Comparison of ENCODE assay signal across 9 mouse cellular contexts in genomic region chr3:88620992-88621536, GRCm38 (mm10). TPM values are rescaled to one million over a fixed set of nuclear protein-coding genes. Genes with fewer than 3 reads are reported as not detected.
A peak's percentile ranks its signal among the peaks of the same experiment; 100 is the strongest.
DNase-seq lines count a peak whose midpoint lies in the region; ATAC-seq lines count a peak whose summit lies in the region.
"Had no signal": no experiment of that assay in that cellular context is flagged by ENCODE, and none has a peak within 500 bp of the region (broad histone marks: within the 10 kb centered on the region; RNA-seq: fewer than 3 reads in every experiment).

No protein-coding gene starts in this region.

- H3K9me3 ChIP-seq in liver, embryonic 15.5 days (replicated peaks), result no peaks in the 10 kb centered on the region
- H3K9me3 ChIP-seq in neural tube, embryonic 12.5 days, result no peaks in the 10 kb centered on the region

- DNase-seq in 3T3-L1 (ENCODE audit: low read depth, low spot score), result peak; percentile 68
- DNase-seq in NIH3T3 (ENCODE audit: low read depth), result peak; percentile 70
- peak; percentile 49 to 63 for DNase-seq in cerebellum, postnatal 4 days (ENCODE audit: low spot score in 2 of 2)
- DNase-seq in gastrocnemius, postnatal 25 days, result peak; percentile 81
- peak; percentile 88 for DNase-seq in thymus, postnatal 14 days

- peak; percentile 57 for ATAC-seq in inflammation-experienced regulatory T-cells, adult 6 months
- peak; percentile 64 for ATAC-seq in liver, embryonic 15.5 days (ENCODE audit: insufficient read depth)
- ATAC-seq in neural tube, embryonic 12.5 days (ENCODE audit: low FRiP score, low read depth), result peak; percentile 62

- H3K9ac ChIP-seq in liver, embryonic 15.5 days, result peak overlapping the region; percentile 70
- H3K9ac ChIP-seq in neural tube, embryonic 12.5 days, result peak overlapping the region; percentile 90

- H3K36me3 ChIP-seq in liver, embryonic 15.5 days (replicated peaks), result 0 out of 2 replicates have a peak, but pooled peaks cover 3% of the 10 kb centered on the region
- H3K36me3 ChIP-seq in neural tube, embryonic 12.5 days, result peaks cover 9% of the 10 kb centered on the region

- H3K4me1 ChIP-seq in liver, embryonic 15.5 days (replicated peaks), result peaks cover 95% of the 10 kb centered on the region
- peaks cover 35% of the 10 kb centered on the region for H3K4me1 ChIP-seq in neural tube, embryonic 12.5 days

- H3K27ac ChIP-seq in liver, embryonic 15.5 days (replicated peaks), result peak overlapping the region; percentile 80
- H3K27ac ChIP-seq in neural tube, embryonic 12.5 days, result peak overlapping the region; percentile 90

- H3K4me3 ChIP-seq in liver, embryonic 15.5 days (replicated peaks), result peak overlapping the region; percentile 73
- H3K4me3 ChIP-seq in neural tube, embryonic 12.5 days, result peak overlapping the region; percentile 63

- H3K27me3 ChIP-seq in liver, embryonic 15.5 days, result 0 out of 2 replicates have a peak, but pooled peaks cover 8% of the 10 kb centered on the region
- no peaks in the 10 kb centered on the region for H3K27me3 ChIP-seq in neural tube, embryonic 12.5 days (replicated peaks)

- 0% methylated on average over 49 of the region's 64 CpGs for WGBS in liver, embryonic 15.5 days (ENCODE audit: insufficient replicate concordance)
- WGBS in neural tube, embryonic 12.5 days, result under 1% methylated on average over 63 of the region's 64 CpGs

- H3K4me2 ChIP-seq in liver, embryonic 15.5 days, result peak overlapping the region; percentile 99
- H3K4me2 ChIP-seq in neural tube, embryonic 12.5 days (replicated peaks), result peak overlapping the region; percentile 84

RNA-seq across cellular contexts. Expression of gene Arhgef2, which starts 15.3 kb away (rescaled TPM):
- 10 to 100 TPM; 28.1 to 33.0 TPM for total RNA-seq in gastrocnemius, postnatal 25 days (2021)
- 10 to 100 TPM; 37.5 to 56.4 (median 46.5) TPM for polyA plus RNA-seq in inflammation-experienced regulatory T-cells, adult 6 months (2017; shearing (Covaris generic))
- 14.4 and 15.0 TPM in 2 replicates for polyA plus RNA-seq in liver, embryonic 15.5 days (2015; fragmentation: Nextera tagmentation; extraction: Ambion mirVana)
- polyA plus RNA-seq in neural tube, embryonic 12.5 days (2016; fragmentation: Nextera tagmentation; extraction: Ambion mirVana), result 186 TPM in 2 replicates

RNA-seq across cellular contexts. Expression of gene Rxfp4, which starts 31.9 kb away (rescaled TPM):
- total RNA-seq in gastrocnemius, postnatal 25 days (2021), result not detected
- not detected for polyA plus RNA-seq in inflammation-experienced regulatory T-cells, adult 6 months (2017; shearing (Covaris generic))
- not detected in 2 replicates for polyA plus RNA-seq in liver, embryonic 15.5 days (2015; fragmentation: Nextera tagmentation; extraction: Ambion mirVana)
- not detected in 2 replicates for polyA plus RNA-seq in neural tube, embryonic 12.5 days (2016; fragmentation: Nextera tagmentation; extraction: Ambion mirVana)
- polyA plus RNA-seq: gonadal fat pad, adult 2 months had no signal

RNA-seq across cellular contexts. Expression of gene Ssr2, which starts 45.4 kb away (rescaled TPM):
- total RNA-seq in gastrocnemius, postnatal 25 days (2021), result 10 to 100 TPM; 52.2 to 63.2 TPM
- 100 to 1,000 TPM; 131 to 197 (median 161) TPM for polyA plus RNA-seq in inflammation-experienced regulatory T-cells, adult 6 months (2017; shearing (Covaris generic))
- polyA plus RNA-seq in liver, embryonic 15.5 days (2015; fragmentation: Nextera tagmentation; extraction: Ambion mirVana), result 190 and 206 TPM in 2 replicates
- 149 and 157 TPM in 2 replicates for polyA plus RNA-seq in neural tube, embryonic 12.5 days (2016; fragmentation: Nextera tagmentation; extraction: Ambion mirVana)

Comparison
In these comparisons a context has a peak if more than half of its experiments do, and no peak if none do; other contexts are left out.
1. Peak in every context shown above with its lines: DNase-seq, ATAC-seq, H3K4me3 ChIP-seq and H3K27ac ChIP-seq.